Mouse (Mus musculus) bone marrow macrophage, adult 2 months (primary cell): ENCODE results near the gene Akap2.

Experiments used
- CTCF ChIP-seq: IDR thresholded peaks from 2 replicates; pipeline ENCODE4 v1.5.1; 2012; ENCODE audit warnings: low read depth, mild to moderate bottlenecking, low read length, moderate library complexity
- POLR2A ChIP-seq: IDR thresholded peaks from 2 replicates; pipeline ENCODE4 v1.6.1; 2012; ENCODE audit warnings: mild to moderate bottlenecking, low read depth, low read length, borderline replicate concordance

GRCm38 (mm10) chr4:57884511-57884910, 167.1 kb downstream of the Akap2 start:
- TF ChIP-seq CTCF (no peak), POLR2A (no peak)
